Mouse (Mus musculus): ENCODE measurements around the gene Cfdp1.

GRCm38 (mm10) chr8:111739604-111740003, 114.5 kb downstream of the Cfdp1 start:
- TF ChIP-seq CTCF (IDR thresholded peaks at IDR 0.05; ENCODE audit: borderline replicate concordance, extremely low read depth, insufficient read depth, insufficient read length) (no peak), POLR2A (IDR thresholded peaks at IDR 0.05; ENCODE audit: borderline replicate concordance, extremely low read depth, insufficient read depth, insufficient read length, poor library complexity, severe bottlenecking) (no peak)

Data from brain, embryonic 14.5 days (tissue).